Mouse (Mus musculus): ENCODE data around the gene Gm21976.
A peak's percentile ranks its signal among the peaks of the same experiment; 100 is the strongest.

Gm21976 gene

GRCm38 (mm10) chr13:98279686-98280085, at the start of gene Gm21976:
Gm21976 (plus strand) TSS chr13:98279887.
- DNase-seq, result no peak

GRCm38 (mm10) chr13:98230511-98230910, 49.2 kb upstream of the Gm21976 start:
- DNase-seq, result no peak

- DNase-seq, result no peak
Measured at GRCm38 (mm10) chr13:98235451-98235850, 44.2 kb upstream of the Gm21976 start.

- peak; percentile 27 to 72 for DNase-seq
Measured at GRCm38 (mm10) chr13:98239978-98240641, 39.6 kb upstream of the Gm21976 start.

GRCm38 (mm10) chr13:98241531-98242282, 38.0 kb upstream of the Gm21976 start:
- no peak for DNase-seq

GRCm38 (mm10) chr13:98244571-98245350, 34.9 kb upstream of the Gm21976 start:
- DNase-seq, result no peak

- DNase-seq, result no peak
Measured at GRCm38 (mm10) chr13:98245386-98245785, 34.3 kb upstream of the Gm21976 start.

GRCm38 (mm10) chr13:98249594-98249993, 30.1 kb upstream of the Gm21976 start:
- no peak for DNase-seq

- no peak for DNase-seq
Measured at GRCm38 (mm10) chr13:98254921-98255320, 24.8 kb upstream of the Gm21976 start.

- DNase-seq, result peak; percentile 98
Measured at GRCm38 (mm10) chr13:98262636-98263457, 16.8 kb upstream of the Gm21976 start, which contains the start of the genes Utp15 and Ankra2. Utp15 (minus strand) TSS chr13:98263041. Ankra2 (plus strand) TSS chr13:98263074.

- no peak for DNase-seq
Measured at GRCm38 (mm10) chr13:98263458-98263987, 16.2 kb upstream of the Gm21976 start.

GRCm38 (mm10) chr13:98264111-98264510, 15.6 kb upstream of the Gm21976 start:
- no peak for DNase-seq

GRCm38 (mm10) chr13:98274023-98274422, 5.7 kb upstream of the Gm21976 start:
- DNase-seq, result no peak

- DNase-seq, result no peak
Measured at GRCm38 (mm10) chr13:98275646-98276045, 4.0 kb upstream of the Gm21976 start.

- no peak for DNase-seq
Measured at GRCm38 (mm10) chr13:98276253-98276652, 3.4 kb upstream of the Gm21976 start.

GRCm38 (mm10) chr13:98277501-98277900, 2.2 kb upstream of the Gm21976 start:
- DNase-seq, result no peak

GRCm38 (mm10) chr13:98280990-98281650, 1.4 kb downstream of the Gm21976 start:
- DNase-seq, result no peak

GRCm38 (mm10) chr13:98290719-98291118, 11.0 kb downstream of the Gm21976 start:
- no peak for DNase-seq

- no peak for DNase-seq
Measured at GRCm38 (mm10) chr13:98291712-98292111, 12.0 kb downstream of the Gm21976 start.

GRCm38 (mm10) chr13:98296072-98296471, 16.4 kb downstream of the Gm21976 start:
- no peak for DNase-seq

- DNase-seq, result no peak
Measured at GRCm38 (mm10) chr13:98297883-98298482, 18.3 kb downstream of the Gm21976 start.
